Mouse (Mus musculus): ENCODE data around the gene Eif2ak1.

Eif2ak1 gene

DNA sequence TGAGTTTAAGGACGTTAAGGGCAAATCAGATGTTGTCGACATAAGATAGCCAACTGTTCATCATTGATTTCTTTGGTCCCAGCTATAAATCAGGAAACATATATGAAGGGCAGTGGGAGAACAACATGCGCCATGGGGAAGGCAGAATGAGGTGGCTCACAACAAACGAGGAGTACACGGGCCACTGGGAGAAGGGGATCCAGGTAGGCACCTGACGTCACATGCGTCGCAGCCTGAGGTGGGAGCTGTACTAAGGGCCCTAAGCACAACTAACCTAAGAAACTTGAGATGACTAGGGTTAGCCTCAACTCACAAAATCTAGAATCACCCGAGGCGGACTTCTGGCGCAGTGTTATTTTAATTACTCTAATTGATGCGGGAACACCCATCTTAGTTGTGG, 130.8 kb downstream of the Eif2ak1 start:
- DNase-seq (ENCODE audit: low read depth, low spot score) = no peak

DNA sequence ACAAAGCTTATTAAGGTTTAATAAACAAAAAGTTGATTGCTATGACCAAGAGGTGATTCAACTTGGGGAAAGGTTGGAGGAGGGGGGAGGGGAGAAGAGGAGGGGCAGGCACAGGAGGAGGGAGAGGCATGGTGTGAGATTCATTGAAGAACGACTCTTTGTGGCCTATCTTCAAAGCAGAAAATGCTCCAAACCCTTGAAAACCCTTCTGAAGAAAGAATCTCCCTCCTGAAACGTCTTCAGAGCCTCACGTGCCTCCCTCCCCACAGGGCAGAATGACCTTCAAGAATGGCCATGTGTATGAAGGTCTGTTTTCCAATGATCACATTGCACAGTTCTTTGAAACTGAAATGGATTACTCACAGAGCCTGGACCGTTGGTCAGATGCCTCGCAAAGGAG, 132.4 kb downstream of the Eif2ak1 start:
- no peak for DNase-seq (ENCODE audit: low read depth, low spot score)

All from WW6 (cell line).